Mouse (Mus musculus): Measurements from ENCODE around the gene Crabp2.

GRCm38 (mm10) chr3:87973593-87974380 lies 25.3 kb downstream of the Crabp2 start:
- TF ChIP-seq CTCF (IDR thresholded peaks at IDR 0.05; ENCODE audit: extremely low read depth, insufficient read length, insufficient replicate concordance, low read depth, low read length) (no peak), POLR2A (IDR thresholded peaks at IDR 0.05; ENCODE audit: low read depth, low read length) (no peak)

All from small intestine, adult 2 months (tissue).